ENCODE assay signal across 8 mouse cellular contexts in the genomic region with DNA sequence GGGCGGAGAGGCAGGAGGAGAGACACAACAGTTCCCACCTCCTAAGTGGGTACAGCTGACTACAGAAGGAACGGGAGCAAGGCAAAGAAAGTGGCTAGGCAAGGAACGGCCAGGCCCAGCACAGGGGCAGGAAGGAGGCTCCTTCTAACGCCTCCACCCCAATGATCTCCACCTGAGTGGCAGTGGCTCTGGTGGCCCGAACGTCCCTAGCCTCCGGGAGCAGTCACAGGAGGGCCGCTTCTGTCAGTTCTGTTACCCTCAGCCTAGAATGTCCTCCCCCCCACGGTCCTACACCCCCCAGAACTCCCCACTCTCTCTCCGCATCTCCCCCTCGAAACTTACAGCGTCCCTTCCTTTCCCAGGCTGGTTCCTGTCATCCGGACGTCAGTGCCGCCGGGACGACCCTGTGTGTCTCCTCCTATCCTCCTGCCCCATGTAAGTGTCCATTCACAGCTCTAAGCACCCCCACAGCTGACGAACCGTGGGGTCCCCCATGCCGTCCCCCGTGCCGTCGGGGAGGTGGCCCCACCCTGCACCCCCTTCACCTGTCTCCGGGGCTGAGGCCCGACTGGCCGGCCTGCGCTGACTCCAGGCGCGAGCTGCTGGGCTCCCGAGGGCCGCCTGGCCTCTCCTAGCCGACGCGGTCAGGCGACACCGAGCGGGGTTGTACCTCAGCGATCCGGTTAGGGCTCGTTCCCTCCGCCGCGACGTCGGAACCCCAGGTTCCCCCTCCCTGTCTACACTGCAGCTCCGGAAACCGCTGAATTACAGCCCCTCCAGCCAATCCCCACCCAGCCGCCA. TPM values are rescaled to one million over a fixed set of nuclear protein-coding genes. Genes with fewer than 3 reads are reported as not detected.
DNase-seq lines count a peak whose midpoint lies in the region; ATAC-seq and TF ChIP-seq lines count a peak whose summit lies in the region.

No protein-coding gene starts in this region.

- 2% methylated on average over 48 of the region's 48 CpGs for WGBS in hindbrain, embryonic 11.5 days
- WGBS in liver, embryonic 12.5 days (ENCODE audit: insufficient replicate concordance): under 1% methylated on average over 48 of the region's 48 CpGs
- 2% methylated on average over 47 of the region's 48 CpGs for WGBS in neural tube, embryonic 14.5 days

- peak overlapping the region; percentile 83 for H3K27ac ChIP-seq in ES-E14 (ENCODE audit: insufficient read depth, low read depth, low read length, poor library complexity, severe bottlenecking)
- H3K27ac ChIP-seq in hindbrain, embryonic 11.5 days (ENCODE audit: low read depth, low read length): peak overlapping the region; percentile 71; the same call in 1 of the 2 replicates
- H3K27ac ChIP-seq in liver, embryonic 12.5 days: peak overlapping the region; percentile 92
- peak overlapping the region; percentile 85 for H3K27ac ChIP-seq in neural tube, embryonic 14.5 days (ENCODE audit: low read depth, low read length)

- peak overlapping the region; percentile 84 to 99 for H3K4me3 ChIP-seq in ES-E14 (ENCODE audit: insufficient read depth in 1 of 2, low read depth in 1 of 2, low read length in 2 of 2, poor library complexity in 1 of 2, severe bottlenecking in 1 of 2)
- peak overlapping the region; percentile 86 for H3K4me3 ChIP-seq in hindbrain, embryonic 11.5 days (ENCODE audit: low read depth, low read length)
- peak overlapping the region; percentile 97 for H3K4me3 ChIP-seq in liver, embryonic 12.5 days
- peak overlapping the region; percentile 97 for H3K4me3 ChIP-seq in neural tube, embryonic 14.5 days (ENCODE audit: low read depth, low read length)

- ATAC-seq in hindbrain, embryonic 11.5 days (ENCODE audit: low FRiP score): no peak; the same call in 1 of the 2 replicates
- no peak for ATAC-seq in liver, embryonic 12.5 days
- peak; percentile 7 for ATAC-seq in neural tube, embryonic 14.5 days (ENCODE audit: low read depth)

- H3K4me2 ChIP-seq in hindbrain, embryonic 11.5 days (replicated peaks; ENCODE audit: low read depth, low read length): peak overlapping the region; percentile 78
- peak overlapping the region; percentile 97 for H3K4me2 ChIP-seq in liver, embryonic 12.5 days
- peak overlapping the region; percentile 56 for H3K4me2 ChIP-seq in neural tube, embryonic 14.5 days (ENCODE audit: low read depth, low read length)

- peak; percentile 33 for DNase-seq in gastrocnemius, postnatal 25 days
- no peak for DNase-seq in gastrocnemius, postnatal 14 days
- DNase-seq in ES-E14 (ENCODE audit: low read depth, low spot score): no peak
- DNase-seq in embryo, embryonic 9.5 days (ENCODE audit: extremely low spot score): peak; percentile 9
- no peak for DNase-seq in hindbrain, embryonic 11.5 days (ENCODE audit: low spot score)
- no peak for DNase-seq in layer of hippocampus, adult 11-12 months (ENCODE audit: low spot score)

- H3K36me3 ChIP-seq in ES-E14 (ENCODE audit: control insufficient read depth, insufficient read depth, low read length, poor library complexity, severe bottlenecking): no peaks in the 10 kb centered on the region; the same call in 1 of the 2 replicates
- no peaks in the 10 kb centered on the region for H3K36me3 ChIP-seq in hindbrain, embryonic 11.5 days (ENCODE audit: control insufficient read depth, insufficient read depth, low read length)
- H3K36me3 ChIP-seq in liver, embryonic 12.5 days: no peaks in the 10 kb centered on the region
- H3K36me3 ChIP-seq in neural tube, embryonic 14.5 days (ENCODE audit: control insufficient read depth, insufficient read depth, low read length): no peaks in the 10 kb centered on the region

- H3K9ac ChIP-seq in ES-E14 (ENCODE audit: insufficient read depth, low read depth, low read length, poor library complexity, severe bottlenecking): peak overlapping the region; percentile 96
- peak overlapping the region; percentile 79 for H3K9ac ChIP-seq in hindbrain, embryonic 11.5 days (ENCODE audit: low read depth, low read length)
- H3K9ac ChIP-seq in liver, embryonic 12.5 days: peak overlapping the region; percentile 97
- H3K9ac ChIP-seq in neural tube, embryonic 14.5 days (replicated peaks; ENCODE audit: low read depth, low read length): peak overlapping the region; percentile 88

- no peaks in the 10 kb centered on the region for H3K27me3 ChIP-seq in hindbrain, embryonic 11.5 days (ENCODE audit: control insufficient read depth, insufficient read depth, low read length)
- H3K27me3 ChIP-seq in liver, embryonic 12.5 days (replicated peaks): no peaks in the 10 kb centered on the region
- no peaks in the 10 kb centered on the region for H3K27me3 ChIP-seq in neural tube, embryonic 14.5 days (ENCODE audit: control insufficient read depth, insufficient read depth, low read length)

- intact Hi-C loops in gastrocnemius, postnatal 14 days (cut with DNase I; ENCODE audit: low total_unique reads): no loop called here

- H3K9me3 ChIP-seq in ES-E14 (ENCODE audit: control insufficient read depth, insufficient read depth, low read depth, low read length): no peaks in the 10 kb centered on the region
- H3K9me3 ChIP-seq in hindbrain, embryonic 11.5 days (ENCODE audit: control insufficient read depth, low read length): no peaks in the 10 kb centered on the region
- no peaks in the 10 kb centered on the region for H3K9me3 ChIP-seq in liver, embryonic 12.5 days (replicated peaks)
- H3K9me3 ChIP-seq in neural tube, embryonic 14.5 days (ENCODE audit: control insufficient read depth, low read length): no peaks in the 10 kb centered on the region

- H3K4me1 ChIP-seq in ES-E14 (ENCODE audit: control insufficient read depth in 2 of 2, insufficient read depth in 2 of 2, low read length in 2 of 2, poor library complexity in 1 of 2): peaks cover 6 to 11% of the 10 kb centered on the region in 2 experiments
- H3K4me1 ChIP-seq in hindbrain, embryonic 11.5 days (replicated peaks; ENCODE audit: control insufficient read depth, insufficient read depth, low read length): no peaks in the 10 kb centered on the region
- H3K4me1 ChIP-seq in liver, embryonic 12.5 days: peaks cover 56% of the 10 kb centered on the region
- H3K4me1 ChIP-seq in neural tube, embryonic 14.5 days (ENCODE audit: control insufficient read depth, insufficient read depth, low read length): peaks cover 9% of the 10 kb centered on the region; the same call in 1 of the 2 replicates

- in situ Hi-C loops in ES-E14 (cut with MboI; ENCODE audit: low sequenced_read_pairs in 2 of 2, unreplicated experiment in 2 of 2): no loop called here

TF ChIP-seq in ES-E14, 5 proteins besides CTCF, POLR2A, EP300 and RAD21:
- no peak for TF ChIP-seq CHD2 (IDR thresholded peaks at IDR 0.05; ENCODE audit: low read depth, low read length)
- no peak for TF ChIP-seq ZC3H11A (IDR thresholded peaks at IDR 0.05; ENCODE audit: borderline replicate concordance, low read depth, low read length)
- TF ChIP-seq ZNF384 (IDR thresholded peaks at IDR 0.05; ENCODE audit: low read depth, low read length): no peak
- no peak for TF ChIP-seq HCFC1 (IDR thresholded peaks at IDR 0.05; ENCODE audit: borderline replicate concordance, insufficient read depth, low read length)
- no peak for TF ChIP-seq MAFK (IDR thresholded peaks at IDR 0.05; ENCODE audit: insufficient read depth, low read depth, low read length)

RNA-seq across cellular contexts. Expression of a gene that starts 0.4 kb away (rescaled TPM):
- 10 to 100 TPM; 32.5 to 49.5 TPM for total RNA-seq in gastrocnemius, postnatal 25 days (2021)
- 10 to 100 TPM; 41.7 to 43.6 TPM for total RNA-seq in gastrocnemius, postnatal 14 days (2021)
- 61.5 and 78.9 TPM in 2 replicates for total RNA-seq in ES-E14 (2012; rRNA removed)
- polyA plus RNA-seq in hindbrain, embryonic 11.5 days (2014; fragmentation: Nextera tagmentation; extraction: Ambion mirVana): 25.6 and 33.3 TPM in 2 replicates
- polyA plus RNA-seq in liver, embryonic 12.5 days (2016; fragmentation: Nextera tagmentation; extraction: Ambion mirVana): 37.3 and 40.1 TPM in 2 replicates
- polyA plus RNA-seq in neural tube, embryonic 14.5 days (2014; fragmentation: Nextera tagmentation; extraction: Ambion mirVana): 45.6 and 77.7 TPM in 2 replicates

RNA-seq across cellular contexts. Expression of a gene that starts 31.8 kb away (rescaled TPM):
- 100 to 1,000 TPM; 175 to 196 TPM for total RNA-seq in gastrocnemius, postnatal 25 days (2021)
- total RNA-seq in gastrocnemius, postnatal 14 days (2021): 100 to 1,000 TPM; 226 to 256 TPM
- total RNA-seq in ES-E14 (2012; rRNA removed): 16.4 and 30.7 TPM in 2 replicates
- 11.9 and 13.2 TPM in 2 replicates for polyA plus RNA-seq in hindbrain, embryonic 11.5 days (2014; fragmentation: Nextera tagmentation; extraction: Ambion mirVana)
- polyA plus RNA-seq in liver, embryonic 12.5 days (2016; fragmentation: Nextera tagmentation; extraction: Ambion mirVana): 28.9 and 30.0 TPM in 2 replicates
- polyA plus RNA-seq in neural tube, embryonic 14.5 days (2014; fragmentation: Nextera tagmentation; extraction: Ambion mirVana): 5.3 and 20.4 TPM in 2 replicates

Comparison
In these comparisons a context has a peak if more than half of its experiments do, and no peak if none do; other contexts are left out.
1. DNase-seq: peak in gastrocnemius, postnatal 25 days (single experiment) and embryo, embryonic 9.5 days (single experiment); none in gastrocnemius, postnatal 14 days (single experiment), ES-E14 (single experiment), hindbrain, embryonic 11.5 days (single experiment) and layer of hippocampus, adult 11-12 months (single experiment).
2. Peak in every context shown above with its lines, with median percentiles within 50 percentile points of each other: H3K27ac ChIP-seq, H3K4me3 ChIP-seq, H3K9ac ChIP-seq and H3K4me2 ChIP-seq.